Mouse (Mus musculus) MEL (cell line): ENCODE measurements around the gene Slc1a1.

Experiments
- BHLHE40 ChIP-seq: IDR thresholded peaks from 2 replicates; pipeline ENCODE4 v1.6.1; 2012; ENCODE audit warnings: low read depth, mild to moderate bottlenecking, inconsistent platforms, low read length, improper control_type of control experiment, borderline replicate concordance
- CTCF ChIP-seq, 3 experiments: IDR thresholded peaks in 2 of 3; conservative IDR thresholded peaks in 1 of 3; 2 replicates each; pipeline ENCODE4 v1.5.1; 2011 to 2012; ENCODE audit warnings: low read length in 3 of 3, low read depth in 2 of 3, mild to moderate bottlenecking in 2 of 3, improper control_type of control experiment in 1 of 3, inconsistent platforms in 1 of 3, mixed read lengths in 1 of 3, moderate library complexity in 1 of 3; ENCODE audit not compliant: control insufficient read depth in 1 of 3, insufficient read depth in 1 of 3, poor library complexity in 1 of 3, severe bottlenecking in 1 of 3
- EP300 ChIP-seq, 2 experiments: IDR thresholded peaks; 2 replicates each; pipeline ENCODE4 v1.6.1; 2011; ENCODE audit warnings: improper control_type of control experiment in 2 of 2, low read length in 2 of 2, low read depth in 1 of 2, mild to moderate bottlenecking in 1 of 2
- ETS1 ChIP-seq: IDR thresholded peaks from 2 replicates; pipeline ENCODE4 v1.6.1; 2012; ENCODE audit warnings: low read depth, mild to moderate bottlenecking, inconsistent platforms, low read length, improper control_type of control experiment, moderate library complexity
- HCFC1 ChIP-seq: IDR thresholded peaks from 2 replicates; pipeline ENCODE4 v1.6.1; 2012; ENCODE audit warnings: low read depth, mild to moderate bottlenecking, inconsistent platforms, low read length, improper control_type of control experiment, moderate library complexity
- MAX ChIP-seq: IDR thresholded peaks from 2 replicates; pipeline ENCODE4 v1.6.1; 2011; ENCODE audit warnings: low read length, improper control_type of control experiment
- MEF2A ChIP-seq: IDR thresholded peaks from 2 replicates; pipeline ENCODE4 v1.6.1; 2014; ENCODE audit warnings: low read depth, mild to moderate bottlenecking, inconsistent platforms, low read length, improper control_type of control experiment; ENCODE audit not compliant: poor library complexity, insufficient replicate concordance, severe bottlenecking; ENCODE audit errors: extremely low read depth
- MYC ChIP-seq: IDR thresholded peaks from 2 replicates; pipeline ENCODE4 v1.6.1; 2011; ENCODE audit warnings: low read depth, mild to moderate bottlenecking, low read length, improper control_type of control experiment, moderate library complexity
- POLR2A ChIP-seq, 2 experiments: IDR thresholded peaks; 2 replicates each; pipeline ENCODE4 v1.6.1; 2011 to 2012; ENCODE audit warnings: low read length in 2 of 2, mild to moderate bottlenecking in 2 of 2, control low read depth in 1 of 2, improper control_type of control experiment in 1 of 2, low read depth in 1 of 2, moderate library complexity in 1 of 2; ENCODE audit not compliant: control insufficient read depth in 1 of 2, insufficient read depth in 1 of 2, poor library complexity in 1 of 2
- TAL1 ChIP-seq: IDR thresholded peaks from 2 replicates; pipeline ENCODE4 v1.6.1; 2012; ENCODE audit warnings: mild to moderate bottlenecking, inconsistent platforms, low read length, moderate library complexity, mixed read lengths
- TBP ChIP-seq: IDR thresholded peaks from 2 replicates; pipeline ENCODE4 v1.8.0; 2011; ENCODE audit warnings: low read depth, low read length, improper control_type of control experiment
- TCF12 ChIP-seq: IDR thresholded peaks from 2 replicates; pipeline ENCODE4 v1.6.1; 2014; ENCODE audit warnings: low read depth, mild to moderate bottlenecking, inconsistent platforms, low read length, improper control_type of control experiment, moderate library complexity
- ZC3H11A ChIP-seq: IDR thresholded peaks from 2 replicates; pipeline ENCODE4 v1.6.1; 2012; ENCODE audit warnings: low read depth, mild to moderate bottlenecking, inconsistent platforms, low read length, improper control_type of control experiment

GRCm38 (mm10) chr19:28879476-28879875 lies 44.6 kb downstream of the Slc1a1 start:
- TF ChIP-seq MEF2A (no peak), POLR2A (IDR thresholded peaks at IDR 0.05; ENCODE audit: control insufficient read depth in 1 of 2, insufficient read depth in 1 of 2, low read depth in 1 of 2, low read length in 2 of 2, poor library complexity in 1 of 2) (no peak), TBP (no peak), TCF12 (no peak), CTCF (IDR thresholded peaks at IDR 0.05 in 2 of 3, conservative IDR thresholded peaks at IDR 0.05 in 1 of 3; ENCODE audit: control insufficient read depth in 1 of 3, insufficient read depth in 1 of 3, low read depth in 2 of 3, low read length in 3 of 3, poor library complexity in 1 of 3, severe bottlenecking in 1 of 3) (no peak), ZC3H11A (no peak), ETS1 (no peak), HCFC1 (no peak), BHLHE40 (no peak), EP300 (IDR thresholded peaks at IDR 0.05; ENCODE audit: low read depth in 1 of 2, low read length in 2 of 2) (no peak), TAL1 (no peak), MYC (no peak), MAX (no peak)
